Mouse (Mus musculus) heart, adult 2 months (tissue): ENCODE results near the gene Rpl21.

ENCODE experiments used
- CTCF ChIP-seq: fragments of 200-600 bp; IDR thresholded peaks from 2 replicates; pipeline ENCODE4 v1.8.1; 2022; ENCODE audit warnings: antibody characterized with exemption, mild to moderate bottlenecking, moderate library complexity
- EP300 ChIP-seq: fragments of 200-500 bp; IDR thresholded peaks from 2 replicates; pipeline ENCODE4 v1.6.1; 2011; ENCODE audit warnings: low read depth, low read length, control low read depth; ENCODE audit not compliant: insufficient read depth

DNA sequence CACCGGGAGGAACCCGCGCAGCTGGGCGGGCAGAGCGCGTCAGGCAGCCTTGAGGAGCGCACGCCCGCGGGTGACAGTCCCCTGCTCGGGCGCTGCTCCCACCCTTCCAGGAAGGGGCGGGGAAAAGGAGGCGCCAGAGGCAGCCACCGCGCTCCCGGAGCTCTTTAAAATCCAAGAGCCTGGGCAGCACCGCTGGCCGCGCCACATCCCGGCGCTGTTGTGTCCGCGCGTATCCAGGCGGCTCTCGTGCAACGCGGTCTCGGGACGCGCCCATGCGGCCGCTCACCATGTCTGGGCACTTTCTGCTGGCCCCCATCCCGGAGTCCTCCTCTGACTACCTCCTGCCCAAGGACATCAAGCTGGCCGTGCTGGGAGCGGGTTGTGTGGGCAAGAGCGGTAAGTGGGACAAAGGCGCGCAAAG is 12.3 kb downstream of the Rpl21 start, which contains the start of gene Rasl11a:
- TF ChIP-seq EP300: 0 out of 2 replicates have a peak, but pooled peaks have one; percentile 17
- TF ChIP-seq CTCF: peak; percentile 62
